Mouse (Mus musculus) G1E (cell line): ENCODE measurements around the gene Enah.

Source experiments
- CTCF ChIP-seq: IDR thresholded peaks from 2 replicates; pipeline ENCODE4 v1.5.1; 2012; ENCODE audit warnings: low read depth, low read length, inconsistent platforms, mixed read lengths
- GATA1 ChIP-seq: IDR thresholded peaks from 2 replicates; pipeline ENCODE4 v1.6.1; 2012; ENCODE audit warnings: borderline replicate concordance, low read length, inconsistent platforms, mixed read lengths
- POLR2AphosphoS5 ChIP-seq: IDR thresholded peaks from 2 replicates; pipeline ENCODE4 v1.6.1; 2012; ENCODE audit warnings: low read depth, low read length, inconsistent platforms; ENCODE audit not compliant: insufficient replicate concordance

DNA sequence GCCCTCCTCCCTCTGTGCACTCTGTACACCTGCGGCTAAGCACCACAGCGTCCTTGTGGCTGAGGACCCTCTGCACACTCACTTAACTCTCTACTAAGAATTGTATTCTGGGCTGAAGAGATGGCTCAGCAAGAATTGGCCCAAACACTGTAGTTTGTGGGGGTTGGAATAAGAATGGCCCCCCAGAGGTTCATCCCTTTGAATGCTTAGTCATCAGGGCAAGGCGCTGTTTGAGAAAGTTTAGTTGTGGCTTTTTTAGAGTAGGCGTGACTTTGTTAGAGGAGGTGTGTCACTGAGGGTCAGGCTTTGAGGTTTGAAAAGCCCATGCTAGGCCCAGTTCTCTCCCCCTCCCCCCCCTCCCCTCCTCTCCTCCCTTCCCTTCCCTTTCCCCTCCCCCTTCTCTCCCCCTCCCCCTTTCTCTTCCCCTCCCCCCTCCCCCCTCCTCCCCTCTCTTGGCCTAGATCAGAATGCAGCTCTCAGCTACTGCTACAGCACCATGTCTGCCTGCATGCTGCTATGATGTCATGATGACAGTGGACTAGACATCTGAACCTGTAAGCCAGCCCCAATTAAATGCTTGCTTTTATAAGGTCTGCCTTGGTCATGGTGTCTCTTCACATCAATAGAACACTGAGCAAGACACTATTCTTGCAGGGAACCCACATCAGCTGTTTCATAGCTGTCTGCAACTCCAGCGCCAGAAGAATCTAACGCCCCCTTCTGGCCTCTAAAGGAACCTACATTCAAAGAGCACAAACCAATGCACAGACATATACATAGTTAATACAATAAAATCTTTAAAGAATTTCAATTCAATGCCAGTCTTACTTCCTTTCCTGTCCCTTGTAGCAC is 153.1 kb downstream of the Enah start:
- TF ChIP-seq POLR2AphosphoS5 = no peak
- TF ChIP-seq GATA1 = no peak
- no peak for TF ChIP-seq CTCF
